Mouse (Mus musculus) kidney, embryonic 14.5 days (tissue): ENCODE results near the gene Nmur2. TPM values are rescaled to one million over a fixed set of nuclear protein-coding genes. Genes with fewer than 3 reads are reported as not detected.

Source experiments
- ATAC-seq: fragments of 200-750 bp; cut with Nextera tagmentation; 2 replicates; pipeline ENCODE4 v1.8.0; 2017; ENCODE audit warnings: moderate number of reproducible peaks, mild to moderate bottlenecking, moderate TSS enrichment, moderate library complexity; ENCODE audit not compliant: low FRiP score, low TSS enrichment
- H3K27ac ChIP-seq: fragments of 300-500 bp; sonication (generic); 2 replicates; pipeline ENCODE4 v1.5.1; 2014; ENCODE audit warnings: low read depth, mild to moderate bottlenecking, low read length, moderate library complexity, mixed read lengths
- H3K27me3 ChIP-seq: fragments of 300-500 bp; sonication (generic); 2 replicates; pipeline ENCODE4 v1.6.1; 2014; ENCODE audit warnings: mild to moderate bottlenecking, low read length; ENCODE audit not compliant: control insufficient read depth, insufficient read depth
- H3K36me3 ChIP-seq: fragments of 300-500 bp; sonication (generic); 2 replicates; pipeline ENCODE4 v1.6.1; 2014; ENCODE audit warnings: low read length, mixed read lengths; ENCODE audit not compliant: control insufficient read depth, insufficient read depth
- H3K4me1 ChIP-seq: fragments of 300-500 bp; sonication (generic); 2 replicates; pipeline ENCODE4 v1.6.1; 2014; ENCODE audit warnings: low read length, mixed read lengths; ENCODE audit not compliant: control insufficient read depth, insufficient read depth
- H3K4me2 ChIP-seq: fragments of 300-500 bp; sonication (generic); replicated peaks from 2 replicates; pipeline ENCODE4 v1.6.1; 2014; ENCODE audit warnings: low read depth, mild to moderate bottlenecking, low read length
- H3K4me3 ChIP-seq: fragments of 300-500 bp; sonication (generic); 2 replicates; pipeline ENCODE4 v1.5.1; 2014; ENCODE audit warnings: mild to moderate bottlenecking, low read length
- H3K9ac ChIP-seq: fragments of 300-500 bp; sonication (generic); 2 replicates; pipeline ENCODE4 v1.6.1; 2014; ENCODE audit warnings: low read depth, mild to moderate bottlenecking, low read length, moderate library complexity
- H3K9me3 ChIP-seq: fragments of 300-500 bp; sonication (generic); 2 replicates; pipeline ENCODE4 v1.6.1; 2016; ENCODE audit warnings: low read length; ENCODE audit not compliant: control insufficient read depth
- WGBS: fragments of 180-500 bp; shearing (Covaris S2); extraction: QIAGEN DNeasy Blood & Tissue Kit; methylation state at CpG from one replicate; pipeline ENCODE4 v1.1.7; 2014; 5-methylcytosine and 5-hydroxymethylcytosine counted together
- polyA plus RNA-seq: library from polyadenylated mRNA; unstranded; fragments of >200 nt; fragmentation: Nextera tagmentation; extraction: Ambion mirVana; gene quantifications from 2 replicates; pipeline ENCODE4 v1.2.1, GENCODE M21; 2014

The Nmur2 gene
- polyA plus RNA-seq, 1 experiment from 2014 or later, result not detected

GRCm38 (mm10) chr11:56025746-56026570, 14.9 kb downstream of the Nmur2 start:
- 84% methylated on average over 10 of the region's 10 CpGs for WGBS
- Histone ChIP-seq H3K27me3 (no peaks in the 10 kb centered on the region), H3K4me3 (no peak overlapping the region), H3K4me1 (no peaks in the 10 kb centered on the region), H3K36me3 (no peaks in the 10 kb centered on the region), H3K4me2 (no peak overlapping the region), H3K9ac (no peak overlapping the region), H3K9me3 (no peaks in the 10 kb centered on the region), H3K27ac (no peak overlapping the region)
- ATAC-seq, result no peak

GRCm38 (mm10) chr11:56013510-56014057, 27.2 kb downstream of the Nmur2 start:
- no peaks in the 10 kb centered on the region for H3K36me3 ChIP-seq
- WGBS, result 45% methylated on average over 9 of the region's 9 CpGs
- no peak overlapping the region for H3K9ac ChIP-seq
- H3K27ac ChIP-seq, result no peak overlapping the region
- H3K4me1 ChIP-seq, result no peaks in the 10 kb centered on the region
- no peaks in the 10 kb centered on the region for H3K9me3 ChIP-seq
- ATAC-seq, result no peak
- no peaks in the 10 kb centered on the region for H3K27me3 ChIP-seq
- no peak overlapping the region for H3K4me3 ChIP-seq
- H3K4me2 ChIP-seq, result no peak overlapping the region

GRCm38 (mm10) chr11:56012396-56012795, 28.4 kb downstream of the Nmur2 start:
- no peaks in the 10 kb centered on the region for H3K4me1 ChIP-seq
- no peak overlapping the region for H3K4me2 ChIP-seq
- ATAC-seq, result no peak
- H3K4me3 ChIP-seq, result no peak overlapping the region
- no peak overlapping the region for H3K9ac ChIP-seq
- H3K27me3 ChIP-seq, result no peaks in the 10 kb centered on the region
- no peak overlapping the region for H3K27ac ChIP-seq
- no peaks in the 10 kb centered on the region for H3K9me3 ChIP-seq
- H3K36me3 ChIP-seq, result no peaks in the 10 kb centered on the region
- WGBS, result 72% methylated on average over 2 of the region's 2 CpGs

- H3K9me3 ChIP-seq, result no peaks in the 10 kb centered on the region
- no peaks in the 10 kb centered on the region for H3K4me1 ChIP-seq
- WGBS, result 49% methylated on average over 3 of the region's 3 CpGs
- no peak overlapping the region for H3K4me2 ChIP-seq
- H3K9ac ChIP-seq, result no peak overlapping the region
- no peaks in the 10 kb centered on the region for H3K27me3 ChIP-seq
- H3K36me3 ChIP-seq, result no peaks in the 10 kb centered on the region
- H3K27ac ChIP-seq, result no peak overlapping the region
- no peak overlapping the region for H3K4me3 ChIP-seq
- no peak for ATAC-seq
Observed at GRCm38 (mm10) chr11:56008277-56008676, 32.5 kb downstream of the Nmur2 start.

GRCm38 (mm10) chr11:55992799-55993198, 48.0 kb downstream of the Nmur2 start:
- Histone ChIP-seq H3K4me1 (no peaks in the 10 kb centered on the region), H3K9me3 (no peaks in the 10 kb centered on the region), H3K4me2 (no peak overlapping the region), H3K27me3 (no peaks in the 10 kb centered on the region), H3K9ac (no peak overlapping the region), H3K27ac (no peak overlapping the region), H3K36me3 (no peaks in the 10 kb centered on the region), H3K4me3 (no peak overlapping the region)
- ATAC-seq, result no peak
- 57% methylated on average over 1 of the region's 1 CpGs for WGBS

- ATAC-seq, result no peak
Observed at GRCm38 (mm10) chr11:55992148-55992547, 48.7 kb downstream of the Nmur2 start.

GRCm38 (mm10) chr11:55991505-55992066, 49.2 kb downstream of the Nmur2 start:
- Histone ChIP-seq H3K36me3 (no peaks in the 10 kb centered on the region), H3K4me3 (no peak overlapping the region), H3K27ac (no peak overlapping the region), H3K27me3 (no peaks in the 10 kb centered on the region), H3K9me3 (no peaks in the 10 kb centered on the region), H3K9ac (no peak overlapping the region), H3K4me2 (no peak overlapping the region), H3K4me1 (no peaks in the 10 kb centered on the region)
- ATAC-seq, result no peak
- WGBS, result 10% methylated on average over 8 of the region's 8 CpGs

More at GRCm38 (mm10) chr11:55992148-55992547, 48.7 kb downstream of the Nmur2 start:
- no peaks in the 10 kb centered on the region for H3K27me3 ChIP-seq
- 76% methylated on average over 3 of the region's 3 CpGs for WGBS
- no peak overlapping the region for H3K4me3 ChIP-seq
- H3K4me2 ChIP-seq, result no peak overlapping the region
- H3K9ac ChIP-seq, result no peak overlapping the region
- no peak overlapping the region for H3K27ac ChIP-seq
- H3K4me1 ChIP-seq, result no peaks in the 10 kb centered on the region
- no peaks in the 10 kb centered on the region for H3K9me3 ChIP-seq
- no peaks in the 10 kb centered on the region for H3K36me3 ChIP-seq

- no peak for ATAC-seq
- Histone ChIP-seq H3K4me1 (no peaks in the 10 kb centered on the region), H3K27me3 (no peaks in the 10 kb centered on the region), H3K4me3 (no peak overlapping the region), H3K36me3 (no peaks in the 10 kb centered on the region), H3K4me2 (no peak overlapping the region), H3K9me3 (no peaks in the 10 kb centered on the region), H3K27ac (no peak overlapping the region), H3K9ac (no peak overlapping the region)
- 73% methylated on average over 3 of the region's 3 CpGs for WGBS
Observed at GRCm38 (mm10) chr11:55984643-55985042, 56.2 kb downstream of the Nmur2 start.

- H3K4me1 ChIP-seq, result no peaks in the 10 kb centered on the region
- 48% methylated on average over 1 of the region's 1 CpGs for WGBS
- H3K27me3 ChIP-seq, result no peaks in the 10 kb centered on the region
- no peak overlapping the region for H3K4me3 ChIP-seq
- H3K27ac ChIP-seq, result no peak overlapping the region
- no peak overlapping the region for H3K9ac ChIP-seq
- no peak overlapping the region for H3K4me2 ChIP-seq
- no peak for ATAC-seq
- H3K36me3 ChIP-seq, result no peaks in the 10 kb centered on the region
- H3K9me3 ChIP-seq, result no peaks in the 10 kb centered on the region
Observed at GRCm38 (mm10) chr11:55981656-55982055, 59.2 kb downstream of the Nmur2 start.
